Mouse (Mus musculus) hindbrain, embryonic 12.5 days (tissue): Measurements from ENCODE around the gene Pdilt. TPM values are rescaled to one million over a fixed set of nuclear protein-coding genes. Genes with fewer than 3 reads are reported as not detected.

Experiments
- ATAC-seq: fragments of 200-750 bp; cut with Nextera tagmentation; 2 replicates; pipeline ENCODE4 v1.8.0; 2017; ENCODE audit warnings: moderate TSS enrichment; ENCODE audit not compliant: low FRiP score
- H3K27ac ChIP-seq: fragments of 300-500 bp; sonication (generic); 2 replicates; pipeline ENCODE4 v1.5.1; 2016; ENCODE audit warnings: mild to moderate bottlenecking
- H3K27me3 ChIP-seq: fragments of 300-500 bp; sonication (generic); 2 replicates; pipeline ENCODE4 v1.6.1; 2016; ENCODE audit warnings: mild to moderate bottlenecking
- H3K36me3 ChIP-seq: fragments of 300-500 bp; sonication (generic); 2 replicates; pipeline ENCODE4 v1.6.1; 2016; ENCODE audit warnings: mild to moderate bottlenecking
- H3K4me1 ChIP-seq: fragments of 300-500 bp; sonication (generic); 2 replicates; pipeline ENCODE4 v1.6.1; 2016
- H3K4me2 ChIP-seq: fragments of 300-500 bp; sonication (generic); replicated peaks from 2 replicates; pipeline ENCODE4 v1.6.1; 2016; ENCODE audit warnings: mild to moderate bottlenecking
- H3K4me3 ChIP-seq: fragments of 300-500 bp; sonication (generic); 2 replicates; pipeline ENCODE4 v1.5.1; 2016; ENCODE audit warnings: mild to moderate bottlenecking
- H3K9ac ChIP-seq: fragments of 300-500 bp; sonication (generic); 2 replicates; pipeline ENCODE4 v1.6.1; 2016; ENCODE audit warnings: mild to moderate bottlenecking, moderate library complexity
- H3K9me3 ChIP-seq: fragments of 300-500 bp; sonication (generic); replicated peaks from 2 replicates; pipeline ENCODE4 v1.6.1; 2016; ENCODE audit warnings: mild to moderate bottlenecking
- WGBS: fragments of 180-500 bp; shearing (Covaris S2); methylation state at CpG from one replicate; pipeline ENCODE4 v1.1.7; 2016; 5-methylcytosine and 5-hydroxymethylcytosine counted together
- polyA plus RNA-seq: library from polyadenylated mRNA; unstranded; fragments of >200 nt; fragmentation: Nextera tagmentation; extraction: Ambion mirVana; gene quantifications from 2 replicates; pipeline ENCODE4 v1.2.1, GENCODE M21; 2016

Gene Pdilt
- polyA plus RNA-seq, 1 experiment from 2014 or later = 0.43 TPM

- 96% methylated on average over 1 of the region's 1 CpGs for WGBS
- H3K36me3 ChIP-seq = no peaks in the 10 kb centered on the region
- no peaks in the 10 kb centered on the region for H3K4me1 ChIP-seq
- H3K9me3 ChIP-seq = no peaks in the 10 kb centered on the region
- ATAC-seq = no peak
- no peak overlapping the region for H3K9ac ChIP-seq
- no peak overlapping the region for H3K4me3 ChIP-seq
- no peaks in the 10 kb centered on the region for H3K27me3 ChIP-seq
- H3K4me2 ChIP-seq = no peak overlapping the region
- no peak overlapping the region for H3K27ac ChIP-seq
Measured at GRCm38 (mm10) chr7:119527135-119527534, 3.8 kb upstream of the Pdilt start.

GRCm38 (mm10) chr7:119526486-119526885 is 3.2 kb upstream of the Pdilt start:
- H3K4me3 ChIP-seq = no peak overlapping the region
- no peak overlapping the region for H3K4me2 ChIP-seq
- WGBS = 72% methylated on average over 13 of the region's 13 CpGs
- no peaks in the 10 kb centered on the region for H3K27me3 ChIP-seq
- no peaks in the 10 kb centered on the region for H3K4me1 ChIP-seq
- no peak for ATAC-seq
- H3K36me3 ChIP-seq = no peaks in the 10 kb centered on the region
- H3K9ac ChIP-seq = no peak overlapping the region
- no peak overlapping the region for H3K27ac ChIP-seq
- no peaks in the 10 kb centered on the region for H3K9me3 ChIP-seq

- Histone ChIP-seq H3K4me3 (no peak overlapping the region), H3K36me3 (no peaks in the 10 kb centered on the region), H3K9me3 (no peaks in the 10 kb centered on the region), H3K27me3 (no peaks in the 10 kb centered on the region), H3K27ac (no peak overlapping the region), H3K9ac (no peak overlapping the region), H3K4me2 (no peak overlapping the region), H3K4me1 (no peaks in the 10 kb centered on the region)
- 52% methylated on average over 2 of the region's 2 CpGs for WGBS
- no peak for ATAC-seq
Measured at GRCm38 (mm10) chr7:119525881-119526281, 2.6 kb upstream of the Pdilt start.

GRCm38 (mm10) chr7:119522385-119522784 is 904 bp downstream of the Pdilt start:
- no peak overlapping the region for H3K27ac ChIP-seq
- ATAC-seq = no peak
- no peaks in the 10 kb centered on the region for H3K4me1 ChIP-seq
- no peak overlapping the region for H3K9ac ChIP-seq
- H3K9me3 ChIP-seq = no peaks in the 10 kb centered on the region
- no peak overlapping the region for H3K4me3 ChIP-seq
- H3K36me3 ChIP-seq = no peaks in the 10 kb centered on the region
- no peak overlapping the region for H3K4me2 ChIP-seq
- no peaks in the 10 kb centered on the region for H3K27me3 ChIP-seq
- 83% methylated on average over 1 of the region's 1 CpGs for WGBS

GRCm38 (mm10) chr7:119521816-119522215 is 1.5 kb downstream of the Pdilt start:
- H3K4me2 ChIP-seq = no peak overlapping the region
- 84% methylated on average over 3 of the region's 3 CpGs for WGBS
- no peak overlapping the region for H3K9ac ChIP-seq
- no peak overlapping the region for H3K4me3 ChIP-seq
- no peaks in the 10 kb centered on the region for H3K9me3 ChIP-seq
- H3K27me3 ChIP-seq = no peaks in the 10 kb centered on the region
- no peaks in the 10 kb centered on the region for H3K4me1 ChIP-seq
- H3K27ac ChIP-seq = no peak overlapping the region
- H3K36me3 ChIP-seq = no peaks in the 10 kb centered on the region
- ATAC-seq = no peak

- Histone ChIP-seq H3K4me3 (no peak overlapping the region), H3K4me2 (no peak overlapping the region), H3K27ac (no peak overlapping the region), H3K9ac (no peak overlapping the region), H3K36me3 (no peaks in the 10 kb centered on the region), H3K4me1 (no peaks in the 10 kb centered on the region), H3K9me3 (no peaks in the 10 kb centered on the region), H3K27me3 (no peaks in the 10 kb centered on the region)
- ATAC-seq = no peak
- WGBS = 48% methylated on average over 5 of the region's 5 CpGs
Measured at GRCm38 (mm10) chr7:119519654-119520053, 3.6 kb downstream of the Pdilt start.

- no peaks in the 10 kb centered on the region for H3K36me3 ChIP-seq
- H3K4me3 ChIP-seq = no peak within 1 kb of the TSS
- no peaks in the 10 kb centered on the region for H3K27me3 ChIP-seq
- no peak within 1 kb of the TSS for H3K4me2 ChIP-seq
- H3K9ac ChIP-seq = no peak within 1 kb of the TSS
- 72% methylated on average over 5 of the region's 5 CpGs for WGBS
- H3K9me3 ChIP-seq = no peaks in the 10 kb centered on the region
- ATAC-seq = no peak
- H3K27ac ChIP-seq = no peak within 1 kb of the TSS
- H3K4me1 ChIP-seq = no peaks in the 10 kb centered on the region
Measured at GRCm38 (mm10) chr7:119519163-119519562, 4.1 kb downstream of the Pdilt start, which contains the start of gene Acsm5. Gene Acsm5 (plus strand): TSS chr7:119519463.

GRCm38 (mm10) chr7:119516272-119516558 is 7.1 kb downstream of the Pdilt start:
- no peak overlapping the region for H3K27ac ChIP-seq
- no peaks in the 10 kb centered on the region for H3K27me3 ChIP-seq
- H3K4me2 ChIP-seq = no peak overlapping the region
- no peaks in the 10 kb centered on the region for H3K4me1 ChIP-seq
- no peaks in the 10 kb centered on the region for H3K9me3 ChIP-seq
- H3K9ac ChIP-seq = no peak overlapping the region
- H3K4me3 ChIP-seq = no peak overlapping the region
- 83% methylated on average over 7 of the region's 7 CpGs for WGBS
- H3K36me3 ChIP-seq = no peaks in the 10 kb centered on the region
- ATAC-seq = no peak

- Histone ChIP-seq H3K4me2 (no peak overlapping the region), H3K4me1 (no peaks in the 10 kb centered on the region), H3K36me3 (no peaks in the 10 kb centered on the region), H3K27me3 (no peaks in the 10 kb centered on the region), H3K9ac (no peak overlapping the region), H3K9me3 (no peaks in the 10 kb centered on the region), H3K4me3 (no peak overlapping the region), H3K27ac (no peak overlapping the region)
- WGBS = 68% methylated on average over 10 of the region's 10 CpGs
- ATAC-seq = peak; percentile 16; the same call in 1 of the 2 replicates
Measured at GRCm38 (mm10) chr7:119515492-119516271, 7.6 kb downstream of the Pdilt start.

GRCm38 (mm10) chr7:119513056-119513455 is 10.2 kb downstream of the Pdilt start:
- ATAC-seq = no peak
- Histone ChIP-seq H3K27ac (no peak overlapping the region), H3K4me1 (no peaks in the 10 kb centered on the region), H3K9ac (no peak overlapping the region), H3K9me3 (no peaks in the 10 kb centered on the region), H3K36me3 (no peaks in the 10 kb centered on the region), H3K27me3 (no peaks in the 10 kb centered on the region), H3K4me2 (no peak overlapping the region), H3K4me3 (no peak overlapping the region)
- 28% methylated on average over 7 of the region's 7 CpGs for WGBS

- Histone ChIP-seq H3K9ac (no peak overlapping the region), H3K9me3 (no peaks in the 10 kb centered on the region), H3K4me2 (no peak overlapping the region), H3K27me3 (no peaks in the 10 kb centered on the region), H3K36me3 (no peaks in the 10 kb centered on the region), H3K27ac (no peak overlapping the region), H3K4me3 (no peak overlapping the region), H3K4me1 (no peaks in the 10 kb centered on the region)
- WGBS = 91% methylated on average over 4 of the region's 4 CpGs
- no peak for ATAC-seq
Measured at GRCm38 (mm10) chr7:119511143-119511542, 12.1 kb downstream of the Pdilt start.

GRCm38 (mm10) chr7:119490041-119490780 is 33.1 kb downstream of the Pdilt start:
- no peak for ATAC-seq
- Histone ChIP-seq H3K27me3 (no peaks in the 10 kb centered on the region), H3K9me3 (no peaks in the 10 kb centered on the region), H3K4me3 (no peak overlapping the region), H3K36me3 (no peaks in the 10 kb centered on the region), H3K4me2 (no peak overlapping the region), H3K4me1 (no peaks in the 10 kb centered on the region), H3K9ac (no peak overlapping the region), H3K27ac (no peak overlapping the region)
- 89% methylated on average over 4 of the region's 4 CpGs for WGBS

GRCm38 (mm10) chr7:119486683-119487082 is 36.6 kb downstream of the Pdilt start:
- H3K4me1 ChIP-seq = no peaks in the 10 kb centered on the region
- ATAC-seq = no peak
- H3K4me3 ChIP-seq = no peak overlapping the region
- H3K27ac ChIP-seq = no peak overlapping the region
- H3K27me3 ChIP-seq = no peaks in the 10 kb centered on the region
- H3K9me3 ChIP-seq = no peaks in the 10 kb centered on the region
- no peak overlapping the region for H3K4me2 ChIP-seq
- 89% methylated on average over 5 of the region's 5 CpGs for WGBS
- no peaks in the 10 kb centered on the region for H3K36me3 ChIP-seq
- no peak overlapping the region for H3K9ac ChIP-seq
